Comparison of ENCODE assay signal across 8 mouse cellular contexts in genomic region chr1:90335001-90335747, GRCm38 (mm10).
A peak's percentile ranks its signal among the peaks of the same experiment; 100 is the strongest.
DNase-seq lines count a peak whose midpoint lies in the region; ATAC-seq and TF ChIP-seq lines count a peak whose summit lies in the region.
"Had no signal": no experiment of that assay in that cellular context is flagged by ENCODE, and none has a peak within 500 bp of the region (broad histone marks: within the 10 kb centered on the region; RNA-seq: fewer than 3 reads in every experiment).

No protein-coding gene starts in this region.

- ATAC-seq in kidney, postnatal 0 days (replicated peaks; ENCODE audit: low FRiP score, low read depth), result peak; percentile 79
- ATAC-seq in midbrain, postnatal 0 days (ENCODE audit: low FRiP score), result no peak
- ATAC-seq in granulocyte monocyte progenitor cell, adult 5-6 weeks (replicated peaks; ENCODE audit: poor library complexity, severe bottlenecking), result no peak

- H3K4me2 ChIP-seq in kidney, postnatal 0 days (ENCODE audit: low read length), result peak overlapping the region; percentile 34
- no peak overlapping the region for H3K4me2 ChIP-seq in midbrain, postnatal 0 days (ENCODE audit: low read depth, low read length, poor library complexity, severe bottlenecking)

- no peak overlapping the region for H3K9ac ChIP-seq in kidney, postnatal 0 days (ENCODE audit: low read depth, low read length)
- H3K9ac ChIP-seq in midbrain, postnatal 0 days (replicated peaks; ENCODE audit: low read length, poor library complexity, severe bottlenecking), result no peak overlapping the region
- H3K9ac ChIP-seq: liver, embryonic 14.5 days had no signal

- H3K4me1 ChIP-seq in kidney, postnatal 0 days (replicated peaks; ENCODE audit: insufficient read depth, low read length), result peaks cover 18% of the 10 kb centered on the region; the same call in 1 of the 2 replicates
- H3K4me1 ChIP-seq in midbrain, postnatal 0 days (ENCODE audit: insufficient read depth, low read length), result no peaks in the 10 kb centered on the region; the same call in 1 of the 2 replicates

- H3K36me3 ChIP-seq in kidney, postnatal 0 days (ENCODE audit: insufficient read depth, low read length), result no peaks in the 10 kb centered on the region
- H3K36me3 ChIP-seq in midbrain, postnatal 0 days (ENCODE audit: insufficient read depth, low read length), result no peaks in the 10 kb centered on the region

- TF ChIP-seq CTCF in kidney, postnatal 0 days (IDR thresholded peaks at IDR 0.05; ENCODE audit: low read depth), result no peak
- TF ChIP-seq CTCF in midbrain, postnatal 0 days (IDR thresholded peaks at IDR 0.05), result no peak

- no peak overlapping the region for H3K4me3 ChIP-seq in kidney, postnatal 0 days (replicated peaks; ENCODE audit: low read depth, low read length)
- no peak overlapping the region for H3K4me3 ChIP-seq in midbrain, postnatal 0 days (ENCODE audit: low read depth, low read length)

- WGBS in kidney, postnatal 0 days, result 29% methylated on average over 25 of the region's 25 CpGs
- 58% methylated on average over 25 of the region's 25 CpGs for WGBS in midbrain, postnatal 0 days

- H3K9me3 ChIP-seq in kidney, postnatal 0 days (replicated peaks; ENCODE audit: low read length), result no peaks in the 10 kb centered on the region
- no peaks in the 10 kb centered on the region for H3K9me3 ChIP-seq in midbrain, postnatal 0 days (ENCODE audit: low read length)

- H3K27me3 ChIP-seq in kidney, postnatal 0 days (ENCODE audit: insufficient read depth, low read length), result no peaks in the 10 kb centered on the region
- no peaks in the 10 kb centered on the region for H3K27me3 ChIP-seq in midbrain, postnatal 0 days (ENCODE audit: insufficient read depth, low read length)

- peak overlapping the region; percentile 60 for H3K27ac ChIP-seq in kidney, postnatal 0 days
- H3K27ac ChIP-seq in midbrain, postnatal 0 days (ENCODE audit: low read depth, low read length), result no peak overlapping the region
- H3K27ac ChIP-seq: liver, embryonic 14.5 days had no signal

- DNase-seq in Muller cell, postnatal 12 days (ENCODE audit: inconsistent ontology term), result peak; percentile 99
- peak; percentile 19 for DNase-seq in adrenal gland, adult 8-10 months
- peak; percentile 49 for DNase-seq in gastrocnemius, postnatal 25 days
- DNase-seq in kidney, postnatal 0 days (ENCODE audit: low spot score), result peak; percentile 94
- peak; percentile 62 for DNase-seq in midbrain, postnatal 0 days (ENCODE audit: low spot score)
- no peak for DNase-seq in layer of hippocampus, adult 9-11 months
